Mouse (Mus musculus) erythroblast, embryonic 14.5 days (primary cell): ENCODE results near the gene Slc1a2.

Source experiments
- GATA1 ChIP-seq: IDR thresholded peaks from 2 replicates; pipeline ENCODE4 v1.6.1; 2012; ENCODE audit warnings: low read length, inconsistent platforms, mixed read lengths
- TAL1 ChIP-seq: IDR thresholded peaks from 3 replicates; pipeline ENCODE4 v1.6.1; 2012; ENCODE audit warnings: low read length, inconsistent platforms, mixed read lengths

- TF ChIP-seq GATA1 = no peak
- no peak for TF ChIP-seq TAL1
These were observed 84.2 kb downstream of the Slc1a2 start for GRCm38 (mm10) chr2:102742685-102743084.
